Mouse (Mus musculus): Measurements from ENCODE around the gene Alox12.

DNA sequence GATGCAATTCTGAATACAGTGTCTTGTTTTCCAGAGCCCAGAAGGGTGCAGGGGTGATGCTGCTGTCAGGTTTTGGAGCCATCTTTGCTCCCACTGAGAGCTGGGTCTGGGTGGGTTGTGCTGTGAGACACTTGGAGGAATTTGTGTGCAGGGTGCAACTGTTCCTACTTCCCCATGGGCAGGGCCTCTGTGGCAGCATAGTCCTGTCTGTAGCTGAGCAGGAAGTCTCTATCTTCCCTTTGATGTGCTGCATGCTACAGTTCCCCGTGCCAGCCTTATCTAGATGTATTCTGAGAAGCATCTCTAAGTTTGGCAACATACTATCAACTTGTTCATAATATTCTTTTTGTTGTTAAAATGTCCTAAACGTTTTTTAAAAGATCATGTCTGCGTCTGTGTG, 10.1 kb upstream of the Alox12 start:
- TF ChIP-seq CTCF (conservative IDR thresholded peaks at IDR 0.05; ENCODE audit: low read length) = no peak
- TF ChIP-seq POU5F1 (IDR thresholded peaks at IDR 0.05; ENCODE audit: borderline replicate concordance, low read length) = no peak
- TF ChIP-seq NANOG (IDR thresholded peaks at IDR 0.05; ENCODE audit: borderline replicate concordance, low read length) = no peak

All from E14TG2a.4 (cell line).